Mouse (Mus musculus) gastrocnemius, adult 2 months (tissue): ENCODE results near the gene Rora. TPM values are rescaled to one million over a fixed set of nuclear protein-coding genes. Genes with fewer than 3 reads are reported as not detected.

Experiments used
- DNase-seq: peaks from one replicate; pipeline ENCODE4 v3.0.0; 2022
- H3K27ac ChIP-seq: fragments of 200-600 bp; 2 replicates; pipeline ENCODE4 v1.8.1; 2022; ENCODE audit warnings: mild to moderate bottlenecking
- H3K4me3 ChIP-seq: fragments of 200-600 bp; 2 replicates; pipeline ENCODE4 v1.8.1; 2022; ENCODE audit warnings: mild to moderate bottlenecking, moderate library complexity
- CTCF ChIP-seq: fragments of 200-600 bp; IDR thresholded peaks from 2 replicates; pipeline ENCODE4 v1.8.1; 2022; ENCODE audit warnings: antibody characterized with exemption, mild to moderate bottlenecking, moderate library complexity
- intact Hi-C: fragments of 180-260 bp; cut with DNase I; formaldehyde crosslinking; loops from one replicate; pipeline ENCODE4 v1.15.1; 2025
- total RNA-seq, 2 experiments: library from RNA; stranded (reverse); gene quantifications; 2 replicates each; pipeline ENCODE4 v1.2.3; 2021

The Rora gene
- total RNA-seq, 2 experiments from 2014 or later = 60.6 to 112 TPM

- Histone ChIP-seq H3K4me3 (no peak overlapping the region), H3K27ac (peak overlapping the region; percentile 68)
- DNase-seq = peak; percentile 55
- intact Hi-C loops = no loop called here
- TF ChIP-seq CTCF = peak; percentile 17; the same call in 1 of the 2 replicates
These were observed 653.3 kb downstream of the Rora start for GRCm38 (mm10) chr9:69306734-69307528.

GRCm38 (mm10) chr9:69307974-69308373 is 654.4 kb downstream of the Rora start:
- intact Hi-C loops = no loop called here
- Histone ChIP-seq H3K27ac (peak overlapping the region; percentile 28), H3K4me3 (no peak overlapping the region)
- no peak for DNase-seq
- TF ChIP-seq CTCF = no peak

GRCm38 (mm10) chr9:69310524-69310923 is 656.9 kb downstream of the Rora start:
- DNase-seq = no peak
- TF ChIP-seq CTCF = no peak
- peak overlapping the region; percentile 77 for H3K27ac ChIP-seq
- peak overlapping the region; percentile 38 for H3K4me3 ChIP-seq
- intact Hi-C loops = loop anchor here (5.0 kb wide), 1 partner anchor 52 kb away; no protein-coding TSS in a partner anchor

GRCm38 (mm10) chr9:69313297-69313696 is 659.7 kb downstream of the Rora start:
- Histone ChIP-seq H3K4me3 (no peak overlapping the region), H3K27ac (no peak overlapping the region)
- intact Hi-C loops = loop anchor here (5.0 kb wide), 1 partner anchor 49 kb away; no protein-coding TSS in a partner anchor
- no peak for TF ChIP-seq CTCF
- no peak for DNase-seq

- no peak for TF ChIP-seq CTCF
- no peak for DNase-seq
- Histone ChIP-seq H3K27ac (peak overlapping the region; percentile 7; the same call in 1 of the 2 replicates), H3K4me3 (no peak overlapping the region)
- intact Hi-C loops = loop anchor here (5.0 kb wide), 1 partner anchor 48 kb away; no protein-coding TSS in a partner anchor
These were observed 661.0 kb downstream of the Rora start for GRCm38 (mm10) chr9:69314451-69315210.

- Histone ChIP-seq H3K4me3 (no peak overlapping the region), H3K27ac (no peak overlapping the region)
- TF ChIP-seq CTCF = no peak
- intact Hi-C loops = no loop called here
- DNase-seq = no peak
These were observed 664.0 kb downstream of the Rora start for GRCm38 (mm10) chr9:69317527-69318115.

GRCm38 (mm10) chr9:69319434-69319833 is 665.8 kb downstream of the Rora start:
- Histone ChIP-seq H3K27ac (no peak overlapping the region), H3K4me3 (no peak overlapping the region)
- DNase-seq = no peak
- TF ChIP-seq CTCF = no peak
- intact Hi-C loops = no loop called here

GRCm38 (mm10) chr9:69319913-69320634 is 666.5 kb downstream of the Rora start:
- Histone ChIP-seq H3K4me3 (no peak overlapping the region), H3K27ac (no peak overlapping the region)
- no peak for DNase-seq
- intact Hi-C loops = no loop called here
- no peak for TF ChIP-seq CTCF

- Histone ChIP-seq H3K27ac (no peak overlapping the region), H3K4me3 (no peak overlapping the region)
- intact Hi-C loops = no loop called here
- no peak for DNase-seq
- peak; percentile 22; the same call in 1 of the 2 replicates for TF ChIP-seq CTCF
These were observed 667.0 kb downstream of the Rora start for GRCm38 (mm10) chr9:69320635-69321027.

GRCm38 (mm10) chr9:69321956-69322355 is 668.4 kb downstream of the Rora start:
- no peak for DNase-seq
- no peak for TF ChIP-seq CTCF
- Histone ChIP-seq H3K27ac (no peak overlapping the region), H3K4me3 (no peak overlapping the region)
- intact Hi-C loops = no loop called here

GRCm38 (mm10) chr9:69323831-69324230 is 670.2 kb downstream of the Rora start:
- intact Hi-C loops = no loop called here
- H3K27ac ChIP-seq = 0 out of 2 replicates have a peak overlapping the region, but pooled peaks have one; percentile 6

GRCm38 (mm10) chr9:69327077-69327476 is 673.5 kb downstream of the Rora start:
- intact Hi-C loops = no loop called here

More at GRCm38 (mm10) chr9:69323831-69324230, 670.2 kb downstream of the Rora start:
- no peak for TF ChIP-seq CTCF
- no peak for DNase-seq
- H3K4me3 ChIP-seq = no peak overlapping the region

More at GRCm38 (mm10) chr9:69327077-69327476, 673.5 kb downstream of the Rora start:
- no peak overlapping the region for H3K4me3 ChIP-seq
- no peak for TF ChIP-seq CTCF
- no peak for DNase-seq
- no peak overlapping the region for H3K27ac ChIP-seq
